Mouse (Mus musculus) embryo, embryonic 11 days (tissue): ENCODE measurements at regions not wholly inside any gene's neighbourhood (a gene's known extent, or its start where the extent isn't known, plus 50 kb on each side); places are given as distances from the start of the nearest gene placed in this dataset.

Experiments
- DNase-seq: peaks from one replicate; pipeline ENCODE4 v3.0.0-alpha.2; 2015

DNA sequence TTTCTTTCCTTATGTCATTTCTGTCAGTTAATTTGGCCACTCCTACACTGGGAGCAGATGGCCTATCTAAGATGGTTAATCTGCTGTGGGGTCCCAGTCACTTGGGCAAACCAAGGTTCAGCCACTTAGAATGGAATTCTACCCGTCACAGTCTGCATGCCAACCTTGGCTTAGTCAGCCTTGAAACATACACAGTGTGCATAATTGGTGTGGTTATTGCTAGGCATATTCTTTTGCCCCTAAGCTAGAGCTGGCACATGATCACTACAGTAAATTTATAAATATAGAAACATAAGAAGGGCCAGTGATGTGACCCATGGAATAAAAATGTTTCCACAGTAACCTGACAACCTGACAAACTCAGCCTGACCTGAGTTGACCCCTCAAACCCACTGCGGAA is 130.7 kb upstream of the Pgrmc2 start:
- no peak for DNase-seq

GRCm38 (mm10) chr3:41210333-41210732 is 127.5 kb upstream of the Pgrmc2 start:
- DNase-seq: no peak

- DNase-seq: no peak
These were observed 120.0 kb upstream of the Pgrmc2 start for GRCm38 (mm10) chr3:41202895-41203294.

DNA sequence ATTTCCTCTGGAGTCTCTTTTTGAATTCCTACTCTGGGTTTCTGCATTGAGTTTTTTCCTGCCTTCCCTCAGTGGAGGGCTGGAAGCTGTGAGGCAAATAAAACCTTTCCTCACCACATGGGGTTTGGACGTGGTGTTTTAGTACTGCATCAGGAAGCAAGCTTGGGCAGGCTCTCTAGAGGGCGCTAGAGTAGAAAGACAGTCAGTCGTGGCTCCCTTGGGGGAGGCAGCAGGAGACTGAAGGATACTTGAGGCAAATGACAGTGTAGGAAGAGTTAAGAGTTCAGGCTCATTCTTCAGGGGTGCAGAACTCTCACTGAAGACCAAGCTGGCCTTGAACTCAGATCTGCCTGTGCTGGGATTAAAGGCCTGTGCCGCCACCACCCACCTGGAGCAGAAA is 118.9 kb upstream of the Pgrmc2 start:
- DNase-seq: peak; percentile 55

GRCm38 (mm10) chr3:41200026-41200425 is 117.2 kb upstream of the Pgrmc2 start:
- DNase-seq: no peak

- DNase-seq: no peak
These were observed 115.5 kb upstream of the Pgrmc2 start for GRCm38 (mm10) chr3:41198216-41198976.

- DNase-seq: no peak
These were observed 112.5 kb upstream of the Pgrmc2 start for GRCm38 (mm10) chr3:41195113-41195975.

DNA sequence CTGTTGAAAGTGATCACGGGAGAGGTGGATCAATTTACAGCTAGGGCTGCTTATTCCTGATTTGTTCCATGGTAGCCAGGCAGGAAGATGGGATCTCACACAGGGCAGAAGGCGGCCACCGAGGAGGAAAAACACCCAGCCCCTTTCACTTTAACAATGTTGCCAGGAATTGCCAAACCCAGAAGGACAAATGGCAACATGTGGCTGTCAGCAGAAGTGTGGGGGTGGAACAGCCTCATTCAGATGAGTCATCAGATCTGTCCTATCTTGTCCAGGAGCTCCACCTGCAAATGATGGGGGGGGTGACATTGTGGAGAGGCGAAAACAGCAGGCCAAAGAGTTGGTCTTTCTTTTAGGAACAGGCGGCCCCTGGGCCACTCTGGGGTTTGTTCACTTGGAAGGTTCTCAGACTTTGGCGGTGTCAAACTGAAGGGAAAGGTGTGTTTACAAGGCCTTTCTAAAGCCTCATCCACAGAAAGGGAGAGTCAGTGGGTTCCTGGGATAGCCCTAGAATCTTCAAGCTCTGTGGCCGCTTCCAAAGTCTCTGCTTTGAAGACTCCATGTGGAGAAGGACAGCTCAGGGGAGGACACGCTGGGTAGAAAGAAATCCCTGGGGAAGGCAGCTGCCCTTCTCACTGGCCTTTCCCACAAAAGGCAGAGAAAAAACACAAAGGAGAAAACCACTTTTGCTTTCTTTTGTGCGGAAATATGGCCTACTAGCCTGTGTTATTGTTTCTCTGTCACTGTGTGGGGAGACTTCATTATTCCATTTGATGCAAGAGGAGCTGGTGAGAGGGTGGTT is 111.7 kb upstream of the Pgrmc2 start:
- DNase-seq: no peak

DNA sequence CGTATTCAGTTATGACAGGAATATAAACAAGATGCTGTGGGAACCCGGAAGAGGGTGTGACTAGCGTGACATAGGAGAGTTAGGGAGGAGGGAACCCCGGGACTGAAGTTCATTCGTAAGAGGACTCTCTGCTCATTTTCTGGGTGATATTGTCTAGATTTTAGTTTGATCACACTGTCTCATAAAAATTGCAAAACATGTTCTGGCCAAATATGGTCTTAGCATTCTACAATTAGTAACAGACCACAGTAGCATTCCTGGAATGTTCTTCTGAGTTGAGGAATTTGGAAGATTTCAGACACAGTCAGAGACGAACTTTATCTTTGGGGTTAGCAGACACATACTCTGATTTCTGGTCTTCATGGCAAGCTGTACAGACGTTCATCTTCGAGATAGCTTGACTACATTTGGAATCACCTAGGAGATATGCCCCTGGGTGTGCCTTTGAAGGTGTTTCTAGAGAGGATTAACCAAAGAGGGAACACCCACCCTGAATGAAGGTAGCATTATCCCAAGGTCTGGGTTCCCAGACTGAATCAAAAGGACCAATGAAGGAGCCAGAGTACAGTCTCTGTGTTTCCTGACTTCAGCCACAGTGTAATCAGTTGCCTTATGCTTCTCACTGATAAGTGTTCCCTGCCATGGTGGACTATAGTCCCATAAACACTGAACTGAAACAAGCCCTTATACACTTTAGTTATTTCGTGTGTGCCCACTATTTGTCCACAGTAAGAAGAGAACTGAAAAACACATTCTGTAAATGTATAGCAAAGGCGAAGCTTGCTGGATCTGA is 102.7 kb upstream of the Pgrmc2 start:
- DNase-seq: no peak

DNA sequence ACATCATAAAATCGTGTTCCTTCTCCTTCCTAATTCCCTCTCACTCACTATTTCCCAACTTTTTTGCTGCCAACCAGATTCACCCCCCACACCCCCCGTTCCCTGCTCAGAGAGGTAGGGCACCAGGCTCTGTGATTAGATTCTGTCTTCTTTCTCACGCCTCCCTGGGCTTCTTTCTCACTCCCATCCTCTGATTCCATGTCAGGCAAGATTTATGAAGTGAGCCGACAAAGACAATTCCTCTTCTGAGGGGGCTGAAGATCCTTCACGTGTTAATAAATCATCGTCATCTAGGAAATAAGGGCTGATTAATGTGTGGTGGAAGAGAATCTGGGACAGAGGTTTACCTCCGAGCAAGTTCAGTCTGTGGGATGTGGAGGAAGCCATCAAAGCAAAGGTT is 101.5 kb upstream of the Pgrmc2 start:
- no peak for DNase-seq

DNA sequence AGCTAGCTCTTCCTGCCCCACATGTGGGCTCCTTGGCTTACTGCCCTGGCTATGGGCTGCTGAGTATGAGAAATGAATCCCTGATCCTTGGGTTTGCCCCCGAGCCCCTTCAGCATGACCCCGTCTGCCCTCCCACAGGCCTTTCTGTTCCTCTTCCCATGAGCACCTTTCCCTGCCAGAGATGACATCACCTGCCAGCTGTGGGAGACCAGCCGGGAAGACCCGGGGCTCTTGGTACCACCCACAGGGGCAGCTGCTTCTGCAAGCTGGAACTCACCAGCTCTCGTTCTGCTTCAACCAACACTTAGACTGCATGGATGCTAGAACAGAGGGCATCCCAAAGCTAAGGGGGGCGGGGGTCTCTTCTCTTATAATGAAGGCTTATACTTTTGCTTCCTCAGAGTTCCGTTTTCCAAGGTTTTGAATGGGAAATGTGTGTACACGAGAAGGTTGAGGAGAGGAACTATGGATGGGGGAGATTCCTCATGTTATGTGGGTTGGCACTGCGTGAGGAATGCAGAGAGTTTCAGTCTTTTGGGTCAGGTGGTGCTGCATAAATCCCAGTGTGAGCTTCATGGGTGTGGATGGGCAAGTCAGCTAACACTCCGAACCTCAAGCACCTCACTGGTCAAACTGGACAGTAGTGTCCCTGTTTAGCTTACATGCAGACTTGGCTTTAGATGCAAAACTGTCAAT is 100.2 kb upstream of the Pgrmc2 start:
- no peak for DNase-seq

- peak; percentile 89 for DNase-seq
These were observed 99.4 kb upstream of the Pgrmc2 start for GRCm38 (mm10) chr3:41182036-41182899.

DNA sequence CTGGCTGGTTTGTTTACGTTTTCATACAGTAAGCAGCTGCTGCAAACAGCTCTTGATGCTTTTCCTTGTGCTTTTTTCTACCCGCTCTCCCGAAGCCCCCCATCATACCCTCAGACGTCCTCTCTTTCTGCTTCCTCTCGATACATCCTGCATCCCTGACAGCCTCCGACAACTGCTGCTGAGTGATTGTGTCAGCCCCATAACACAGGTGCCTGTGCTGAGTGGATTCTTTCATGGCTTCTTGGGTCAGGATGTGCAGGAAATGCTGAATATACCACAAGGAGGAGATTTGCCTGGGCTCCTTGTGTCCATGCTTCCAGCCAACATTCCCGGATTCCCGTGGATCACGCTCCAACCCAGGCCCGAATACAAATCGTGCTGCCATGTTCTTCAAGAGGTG is 98.6 kb upstream of the Pgrmc2 start:
- DNase-seq: no peak

DNA sequence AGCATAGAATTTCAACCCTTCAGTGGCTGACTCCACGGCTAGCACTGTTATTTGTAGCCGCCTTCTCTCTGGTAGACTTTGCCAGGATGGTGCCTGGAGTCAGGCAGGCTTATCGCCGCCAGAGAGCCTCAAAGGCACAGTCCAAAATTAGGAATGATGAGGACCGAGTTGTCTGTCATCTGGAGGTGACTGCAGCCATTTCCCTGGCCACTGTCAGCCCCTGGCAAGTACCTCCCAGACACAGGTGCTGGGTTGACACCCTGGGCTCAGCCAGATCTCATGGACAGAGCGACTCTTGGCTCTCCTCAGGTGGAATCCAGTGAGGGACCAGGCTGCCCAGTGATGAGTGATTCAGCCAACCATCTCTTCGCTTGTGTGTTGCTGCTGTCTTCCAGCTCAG is 98.1 kb upstream of the Pgrmc2 start:
- no peak for DNase-seq

GRCm38 (mm10) chr3:41179037-41179880 is 96.4 kb upstream of the Pgrmc2 start:
- DNase-seq: no peak

- no peak for DNase-seq
These were observed 94.3 kb upstream of the Pgrmc2 start for GRCm38 (mm10) chr3:41177124-41177523.

DNA sequence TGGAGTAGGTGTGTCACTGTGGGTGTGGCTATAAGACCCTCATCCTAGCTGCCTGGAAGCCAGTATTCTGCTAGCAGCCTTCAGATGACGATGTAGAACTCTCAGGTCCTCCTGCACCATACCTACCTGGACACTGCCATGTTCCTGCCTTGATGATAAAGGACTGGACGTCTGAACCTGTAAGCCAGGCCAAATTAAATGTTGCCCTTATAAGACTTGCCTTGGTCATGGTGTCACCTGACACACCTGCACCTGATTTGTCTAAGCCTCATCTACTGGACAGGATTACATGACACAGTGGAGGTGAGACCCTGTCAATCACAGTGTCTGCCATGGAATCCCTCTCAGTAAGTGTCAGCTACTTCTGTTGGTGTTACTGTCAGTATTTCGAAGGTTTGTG is 92.5 kb upstream of the Pgrmc2 start:
- DNase-seq: no peak

DNA sequence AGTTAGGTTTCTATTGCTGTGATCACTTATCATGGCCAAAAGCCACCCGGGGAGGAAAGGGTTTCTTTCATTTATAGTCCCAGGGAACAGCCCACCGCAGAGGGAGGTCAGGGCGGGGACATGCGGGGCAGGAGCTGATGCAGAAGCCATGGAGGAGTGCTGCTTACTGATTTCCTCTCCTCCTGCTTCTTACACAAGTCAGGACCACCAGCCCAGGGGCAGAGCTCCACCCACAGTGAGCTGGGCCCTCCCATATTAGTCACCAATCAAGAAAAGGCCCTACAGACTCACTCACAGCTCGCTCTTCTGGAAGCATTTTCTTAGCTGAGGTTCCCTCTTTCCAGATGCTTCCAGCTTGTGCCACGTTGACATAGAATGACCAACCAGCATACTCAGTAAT is 90.7 kb upstream of the Pgrmc2 start:
- DNase-seq: no peak

DNA sequence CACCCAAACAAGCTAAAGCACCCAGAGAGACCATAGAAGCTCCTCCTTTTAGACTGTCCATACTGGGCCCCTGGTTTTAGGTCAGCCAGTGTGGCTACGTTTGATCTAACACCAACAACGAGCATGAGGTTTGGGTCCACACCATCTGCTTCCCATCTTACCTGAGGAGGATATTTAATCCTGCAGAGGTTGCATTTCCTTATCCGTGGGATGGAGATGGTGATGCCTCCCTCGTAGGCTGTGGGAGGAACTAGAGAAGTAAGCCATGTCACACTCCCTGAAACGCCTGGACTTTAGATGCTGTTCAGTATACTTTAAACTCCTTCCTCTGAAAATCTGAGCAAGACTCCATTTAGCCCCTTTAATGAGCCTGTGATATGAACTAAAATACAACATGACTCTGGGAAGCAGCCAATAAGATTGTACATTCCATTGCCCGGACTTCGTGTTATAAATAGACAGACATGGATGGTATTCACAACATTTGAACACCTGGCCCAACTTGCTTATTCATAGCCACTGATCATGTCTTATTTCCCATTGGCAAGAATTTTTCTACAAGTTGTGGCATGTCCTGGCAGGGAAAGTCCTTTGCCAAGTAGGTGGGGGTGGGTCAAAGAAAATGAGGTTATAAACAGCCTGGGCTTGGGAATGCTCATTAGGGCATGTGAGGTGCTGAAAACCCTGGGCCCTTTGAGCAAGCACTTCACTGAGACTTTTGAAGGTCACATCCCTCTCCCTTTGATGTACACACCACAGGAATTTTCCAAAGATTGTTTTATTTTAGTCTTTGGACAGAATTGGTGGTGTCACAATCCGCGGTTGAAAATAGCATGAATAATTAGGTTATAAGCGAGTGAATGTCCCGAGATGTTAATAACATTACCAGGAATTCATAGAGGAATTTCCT is 89.7 kb upstream of the Pgrmc2 start:
- DNase-seq: no peak
